Mouse (Mus musculus): ENCODE results near the gene Rexo1.

GRCm38 (mm10) chr10:80494732-80495131, 66.6 kb downstream of the Rexo1 start, which contains the start of gene Onecut3:
- TF ChIP-seq POLR2A (IDR thresholded peaks at IDR 0.05; ENCODE audit: borderline replicate concordance, extremely low read depth, low read depth, low read length) (no peak), CTCF (IDR thresholded peaks at IDR 0.05; ENCODE audit: insufficient read depth, low read length) (no peak)

All from lung, adult 2 months (tissue).